Mouse (Mus musculus) mouse embryonic stem cell (cell line): ENCODE data around the gene Pappa2.

Experiments used
- in situ Hi-C, 2 experiments: fragments of 300-500 bp; cut with MboI; formaldehyde crosslinking; loops; 1 replicate in 1 of 2; 3 replicates in 1 of 2; pipeline ENCODE4 v1.14.3; 2019 to 2020; ENCODE audit warnings: low sequenced_read_pairs in 2 of 2, low pct_unique_long_range_greater_than_20kb in 1 of 2, mixed read lengths in 1 of 2; ENCODE audit not compliant: unreplicated experiment in 1 of 2

The Pappa2 gene

DNA sequence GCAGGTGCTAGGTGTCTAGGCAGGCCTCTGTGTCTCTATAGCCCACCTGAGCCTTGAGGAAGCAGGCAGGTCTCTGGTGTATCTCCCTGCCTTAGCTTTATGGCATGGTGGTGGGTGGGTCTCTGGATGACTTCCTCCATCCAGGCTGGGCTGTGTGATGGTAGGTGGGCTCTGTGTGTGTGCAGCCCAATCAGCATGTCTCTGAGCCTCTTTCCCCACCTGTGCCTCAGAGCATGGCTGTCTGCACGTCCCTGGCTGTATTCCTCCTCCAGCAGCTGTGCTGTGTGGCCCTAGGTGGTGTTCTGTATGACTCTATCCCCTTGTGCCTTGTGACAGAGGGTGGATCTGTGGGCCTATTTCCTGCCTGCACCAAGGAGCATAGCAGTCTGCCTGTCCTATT lies at the start of gene Pappa2:
TSS of gene Pappa2 (minus strand) at position 101 of the 400 bp plus-strand sequence.
- in situ Hi-C loops, result no loop called here

- in situ Hi-C loops, result no loop called here
Measured at GRCm38 (mm10) chr1:159029106-159029505, 48.8 kb upstream of the Pappa2 start.

GRCm38 (mm10) chr1:159014940-159015660 lies 34.8 kb upstream of the Pappa2 start:
- in situ Hi-C loops, result no loop called here

GRCm38 (mm10) chr1:158987042-158987441 lies 6.8 kb upstream of the Pappa2 start:
- in situ Hi-C loops, result no loop called here

DNA sequence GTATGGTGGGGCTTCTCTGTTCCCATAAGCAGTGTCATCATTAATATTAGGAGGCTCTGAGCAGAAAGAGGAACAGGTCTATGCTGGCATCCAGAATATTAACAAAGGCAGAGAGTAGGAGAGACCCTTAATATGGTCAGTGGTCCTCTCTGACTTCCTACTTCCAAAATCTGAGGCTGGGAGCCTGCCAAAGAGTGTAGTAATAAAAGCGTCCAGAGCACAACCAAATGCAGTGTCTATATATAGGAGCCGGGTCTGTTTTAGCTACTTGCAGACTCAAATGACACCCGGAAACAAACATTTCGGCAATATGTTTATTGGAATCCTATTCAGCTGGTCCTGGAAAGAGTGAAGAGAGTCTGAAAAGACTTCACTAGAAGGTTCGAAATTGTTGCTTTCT lies 17.9 kb downstream of the Pappa2 start:
- in situ Hi-C loops, result loop anchor here (25.0 kb wide), 2 partner anchors 175 to 300 kb away; no protein-coding TSS in a partner anchor

- in situ Hi-C loops, result loop anchor here (25.0 kb wide), 2 partner anchors 176 to 299 kb away; no protein-coding TSS in a partner anchor
Measured at GRCm38 (mm10) chr1:158960984-158961383, 19.3 kb downstream of the Pappa2 start.

DNA sequence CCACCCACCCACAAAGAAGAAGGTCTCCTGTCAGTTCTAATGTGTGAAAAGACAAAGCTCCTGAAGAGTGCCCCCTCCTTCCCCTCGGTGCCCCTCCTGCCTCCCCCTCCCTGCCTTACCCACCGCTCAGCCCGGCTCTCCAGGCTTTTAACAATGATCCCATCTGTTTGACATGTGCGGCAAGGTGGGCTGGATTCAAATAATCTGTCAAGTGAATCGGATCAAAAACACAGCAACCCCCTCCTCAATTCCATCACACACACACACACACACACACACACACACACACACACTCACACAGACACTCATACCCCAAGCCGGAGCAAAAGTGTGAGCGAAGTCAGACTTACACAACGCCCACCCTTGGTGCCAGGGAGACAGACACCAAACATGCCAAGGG lies 19.7 kb downstream of the Pappa2 start:
- in situ Hi-C loops, result loop anchor here (25.0 kb wide), 2 partner anchors 177 to 298 kb away; no protein-coding TSS in a partner anchor

DNA sequence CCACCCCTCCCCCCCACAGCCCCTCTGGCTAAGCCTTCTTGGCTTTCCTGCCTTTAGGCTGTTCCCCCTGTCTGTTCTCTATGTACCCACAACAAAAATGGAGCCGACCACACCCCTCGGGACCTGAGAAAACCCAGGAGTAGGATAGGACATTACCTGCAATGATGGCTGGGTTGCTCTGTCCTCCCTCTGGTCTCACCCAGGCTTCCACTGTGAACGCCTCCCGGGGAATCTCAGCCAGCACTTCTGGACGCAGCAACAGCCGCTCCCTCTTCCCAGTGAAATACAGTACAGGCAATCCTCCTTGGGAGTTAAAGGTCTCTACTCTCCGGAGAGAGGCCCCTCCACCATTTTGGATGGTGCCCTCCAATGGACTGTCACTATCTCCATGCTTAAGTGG lies 23.9 kb downstream of the Pappa2 start:
- in situ Hi-C loops, result loop anchor here (10.0 to 25.0 kb wide), 3 partner anchors 181 to 294 kb away; no protein-coding TSS in a partner anchor

DNA sequence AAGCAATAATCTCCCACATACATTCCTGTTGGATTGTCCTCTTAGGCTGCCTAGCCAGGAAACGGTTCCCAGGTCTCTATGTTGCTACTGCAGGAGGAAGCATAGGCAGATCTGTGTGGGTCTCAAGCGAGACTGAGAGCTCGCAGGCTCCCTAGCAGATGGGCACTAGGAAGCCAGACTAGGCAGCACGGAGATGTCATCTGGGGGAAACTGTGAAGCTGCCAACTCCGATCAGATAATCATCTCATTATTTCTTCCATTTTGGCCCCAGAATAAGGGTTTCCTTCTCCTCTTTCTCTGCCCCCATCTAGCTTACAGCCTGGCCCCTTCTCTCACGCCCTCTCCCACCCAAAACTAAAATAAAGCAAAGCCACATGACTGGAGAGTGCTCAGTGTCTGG lies 25.5 kb downstream of the Pappa2 start:
- in situ Hi-C loops, result loop anchor here (10.0 to 25.0 kb wide), 3 partner anchors 183 to 292 kb away; no protein-coding TSS in a partner anchor

GRCm38 (mm10) chr1:158953479-158954207 lies 26.6 kb downstream of the Pappa2 start:
- in situ Hi-C loops, result loop anchor here (10.0 to 25.0 kb wide), 3 partner anchors 184 to 291 kb away; no protein-coding TSS in a partner anchor

DNA sequence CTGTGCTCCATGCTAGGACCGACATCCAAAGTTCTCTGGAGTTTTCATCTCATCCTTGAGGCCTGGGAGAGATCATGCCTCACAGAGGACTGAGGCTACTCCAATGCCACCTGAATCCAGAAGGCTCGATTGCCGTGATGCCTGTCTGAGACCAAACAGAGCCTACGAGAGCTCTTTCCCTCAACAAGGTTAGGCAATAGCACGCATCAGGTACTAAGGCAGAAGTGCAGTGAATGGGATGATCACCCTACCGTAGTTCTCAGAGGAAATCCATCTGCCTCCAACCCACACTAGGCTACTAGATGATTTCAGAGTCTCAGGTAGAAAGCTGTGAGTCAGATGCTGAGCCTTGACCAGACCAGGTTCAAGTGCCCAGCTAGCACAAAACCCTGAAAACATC lies 31.2 kb downstream of the Pappa2 start:
- in situ Hi-C loops, result no loop called here

DNA sequence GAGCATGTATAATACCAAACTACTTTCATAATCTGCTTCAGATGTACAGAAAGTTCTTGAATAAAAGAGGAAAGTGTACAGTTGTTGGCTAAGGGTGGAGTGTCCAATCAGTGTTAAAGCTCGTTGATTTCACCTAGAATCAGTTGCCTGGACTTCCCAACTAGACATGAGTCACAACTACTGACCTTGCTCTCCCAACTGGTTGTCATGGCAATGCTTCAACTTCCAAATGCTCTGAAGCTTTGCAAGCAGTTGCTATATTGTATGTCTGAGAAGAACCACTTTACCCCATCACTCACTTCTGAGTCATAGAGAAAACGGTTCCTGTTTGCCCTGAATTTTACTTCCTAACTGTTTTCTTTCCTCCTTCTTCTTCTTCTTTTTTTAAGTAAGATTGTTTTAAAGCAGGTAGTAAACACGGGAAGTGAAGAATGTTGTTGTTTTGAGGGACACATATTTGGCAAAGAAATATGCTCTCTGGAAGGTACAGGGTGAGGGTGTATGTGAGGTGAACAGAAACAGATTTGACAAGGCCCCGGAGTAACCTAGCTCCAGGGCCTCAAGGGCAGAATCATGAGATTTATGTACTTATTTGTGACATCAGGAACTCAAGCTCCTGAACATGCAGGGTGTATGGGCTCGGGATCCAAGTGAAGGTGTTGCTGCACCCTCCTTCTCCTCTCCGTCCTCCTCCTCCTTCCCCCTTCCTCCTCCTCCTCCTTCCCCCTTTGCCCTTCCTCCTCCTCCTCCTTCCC lies 32.1 kb downstream of the Pappa2 start:
- in situ Hi-C loops, result no loop called here

- in situ Hi-C loops, result no loop called here
Measured at GRCm38 (mm10) chr1:158944936-158945335, 35.4 kb downstream of the Pappa2 start.

DNA sequence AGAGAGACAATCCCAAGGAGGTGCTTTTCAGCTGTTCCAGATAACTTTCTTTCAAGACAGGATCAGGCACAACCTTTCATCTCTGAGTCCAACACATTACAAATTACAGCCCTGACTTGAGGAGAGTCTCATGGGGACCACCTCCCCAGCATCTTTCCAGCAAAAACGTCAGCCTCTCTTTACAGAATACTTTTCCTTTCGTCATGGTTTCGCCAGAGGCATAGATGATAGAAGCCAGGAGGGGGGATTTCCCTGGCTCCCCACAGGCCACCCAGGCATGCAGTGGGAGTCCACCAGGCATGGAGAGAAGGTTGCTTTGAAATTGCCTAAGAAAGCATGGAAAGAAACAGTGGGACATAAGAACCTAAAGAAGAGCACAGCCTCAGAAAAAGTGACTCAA lies 37.4 kb downstream of the Pappa2 start:
- in situ Hi-C loops, result no loop called here

DNA sequence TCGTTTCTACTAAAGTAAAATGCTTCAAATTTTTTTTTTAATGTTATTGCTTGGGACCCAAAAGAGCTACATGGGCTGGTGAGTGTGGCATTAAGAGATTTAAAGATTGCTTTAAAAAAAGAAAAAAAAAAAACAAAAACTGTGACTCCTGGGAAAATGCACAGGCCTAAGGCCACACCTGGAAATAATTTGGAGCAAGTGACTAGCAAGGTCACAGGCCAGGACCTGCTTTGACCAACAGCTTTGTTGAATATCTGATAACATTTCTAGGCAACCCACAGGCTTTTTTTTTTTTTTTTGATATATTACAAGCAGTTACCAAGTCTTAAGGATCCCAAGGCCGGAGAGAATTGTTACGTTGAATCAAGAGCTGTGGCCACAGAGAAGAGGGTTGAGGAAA lies 39.3 kb downstream of the Pappa2 start:
- in situ Hi-C loops, result no loop called here

GRCm38 (mm10) chr1:158934447-158934846 lies 45.8 kb downstream of the Pappa2 start:
- in situ Hi-C loops, result no loop called here

DNA sequence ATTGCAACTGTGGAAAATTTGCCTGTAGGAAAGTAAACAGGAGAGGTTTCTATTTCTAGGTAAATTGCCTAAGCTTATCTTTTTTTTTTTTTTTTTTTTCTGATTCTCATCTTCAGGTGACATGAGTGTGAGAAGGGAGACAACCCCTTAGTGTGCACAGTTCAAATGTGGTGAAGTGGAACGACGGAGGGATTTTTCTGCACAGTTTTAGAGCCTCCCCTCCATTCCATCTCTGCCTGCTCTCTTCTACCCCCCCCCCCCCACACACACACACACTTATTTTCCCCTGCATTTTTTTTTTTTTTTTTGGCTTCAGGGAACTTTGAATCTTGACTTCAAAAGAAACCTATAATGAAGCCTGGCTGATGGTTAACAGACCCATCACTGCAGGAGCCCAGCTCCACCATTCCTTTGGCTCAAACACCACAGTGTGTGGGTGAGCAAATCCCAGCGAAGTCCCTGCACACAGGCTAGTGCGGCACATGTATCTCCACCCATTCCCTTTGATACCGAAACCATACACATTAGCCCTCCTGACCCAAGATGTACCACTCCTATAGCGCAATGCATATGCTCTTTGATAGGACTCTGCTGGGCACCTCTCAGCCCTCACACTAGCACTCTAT lies 49.0 kb downstream of the Pappa2 start:
- in situ Hi-C loops, result no loop called here

GRCm38 (mm10) chr1:158929369-158929768 lies 50.9 kb downstream of the Pappa2 start:
- in situ Hi-C loops, result no loop called here
